Mouse (Mus musculus) neural tube, embryonic 11.5 days (tissue): ENCODE measurements around the gene D5Ertd577e. TPM values are rescaled to one million over a fixed set of nuclear protein-coding genes. Genes with fewer than 3 reads are reported as not detected.
"Not testable (repeated sequence)": the region's sequence is repeated elsewhere in the genome, so short reads cannot be mapped to it uniquely, and the experiment has no call there.

Experiments
- ATAC-seq: fragments of 200-750 bp; cut with Nextera tagmentation; 2 replicates; pipeline ENCODE4 v1.8.0; 2017; ENCODE audit warnings: moderate number of reproducible peaks, mild to moderate bottlenecking, moderate TSS enrichment, moderate library complexity; ENCODE audit not compliant: insufficient read depth, low FRiP score, low TSS enrichment
- DNase-seq: peaks from one replicate; pipeline ENCODE4 v3.0.0-alpha.2; 2015; ENCODE audit warnings: low spot score
- H3K27ac ChIP-seq: fragments of 300-500 bp; sonication (generic); 2 replicates; pipeline ENCODE4 v1.5.1; 2014; ENCODE audit warnings: low read depth, mild to moderate bottlenecking, low read length
- H3K27me3 ChIP-seq: fragments of 300-500 bp; sonication (generic); 2 replicates; pipeline ENCODE4 v1.6.1; 2014; ENCODE audit warnings: mild to moderate bottlenecking, low read length, mixed read lengths; ENCODE audit not compliant: control insufficient read depth, insufficient read depth
- H3K36me3 ChIP-seq: fragments of 300-500 bp; sonication (generic); 2 replicates; pipeline ENCODE4 v1.6.1; 2014; ENCODE audit warnings: mild to moderate bottlenecking, low read length, moderate library complexity, mixed read lengths; ENCODE audit not compliant: control insufficient read depth, insufficient read depth
- H3K4me1 ChIP-seq: fragments of 300-500 bp; sonication (generic); 2 replicates; pipeline ENCODE4 v1.6.1; 2014; ENCODE audit warnings: low read length, mixed read lengths; ENCODE audit not compliant: control insufficient read depth, insufficient read depth
- H3K4me2 ChIP-seq: fragments of 300-500 bp; sonication (generic); 2 replicates; pipeline ENCODE4 v1.6.1; 2014; ENCODE audit warnings: low read depth, mild to moderate bottlenecking, moderate library complexity
- H3K4me3 ChIP-seq: fragments of 300-500 bp; sonication (generic); 2 replicates; pipeline ENCODE4 v1.5.1; 2014; ENCODE audit warnings: low read depth, low read length
- H3K9ac ChIP-seq: fragments of 300-500 bp; sonication (generic); 2 replicates; pipeline ENCODE4 v1.6.1; 2014; ENCODE audit warnings: mild to moderate bottlenecking, low read length
- H3K9me3 ChIP-seq: fragments of 300-500 bp; sonication (generic); 2 replicates; pipeline ENCODE4 v1.6.1; 2016; ENCODE audit warnings: low read length; ENCODE audit not compliant: control insufficient read depth
- WGBS: fragments of 180-500 bp; shearing (Covaris S2); extraction: QIAGEN DNeasy Blood & Tissue Kit; methylation state at CpG from one replicate; pipeline ENCODE4 v1.1.7; 2014; 5-methylcytosine and 5-hydroxymethylcytosine counted together
- polyA plus RNA-seq: library from polyadenylated mRNA; unstranded; fragments of >200 nt; fragmentation: Nextera tagmentation; extraction: Ambion mirVana; gene quantifications from 2 replicates; pipeline ENCODE4 v1.2.1, GENCODE M21; 2014

The D5Ertd577e gene
- polyA plus RNA-seq = not detected in 2 replicates

DNA sequence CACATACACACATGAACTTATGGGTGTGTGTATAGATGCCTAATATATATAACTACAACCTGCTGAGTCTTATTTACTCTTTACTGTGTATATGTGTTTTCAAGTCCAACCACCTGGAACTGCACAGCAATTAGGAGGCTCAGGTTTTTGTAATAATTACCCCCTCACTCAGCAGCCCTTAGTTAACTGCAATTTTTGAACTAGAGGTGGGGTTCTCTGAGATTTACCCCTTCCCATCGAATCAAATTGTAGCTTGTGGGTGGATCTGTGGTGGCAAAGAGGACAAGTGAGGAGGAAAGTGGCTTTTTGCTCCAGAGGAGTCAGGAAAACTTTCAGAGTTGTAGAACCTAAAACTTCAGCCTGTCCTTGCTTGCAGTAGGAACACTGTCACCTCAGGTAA lies at the start of gene D5Ertd577e:
Gene D5Ertd577e, plus strand, starts transcription at position 301 of the 400 bp plus-strand sequence.
- not testable (repeated sequence) for H3K36me3 ChIP-seq, H3K9me3 ChIP-seq, H3K9ac ChIP-seq, H3K4me1 ChIP-seq, H3K27me3 ChIP-seq, H3K4me3 ChIP-seq, H3K27ac ChIP-seq, H3K4me2 ChIP-seq, DNase-seq, ATAC-seq
- WGBS = 52% methylated on average over 1 of the region's 1 CpGs

DNA sequence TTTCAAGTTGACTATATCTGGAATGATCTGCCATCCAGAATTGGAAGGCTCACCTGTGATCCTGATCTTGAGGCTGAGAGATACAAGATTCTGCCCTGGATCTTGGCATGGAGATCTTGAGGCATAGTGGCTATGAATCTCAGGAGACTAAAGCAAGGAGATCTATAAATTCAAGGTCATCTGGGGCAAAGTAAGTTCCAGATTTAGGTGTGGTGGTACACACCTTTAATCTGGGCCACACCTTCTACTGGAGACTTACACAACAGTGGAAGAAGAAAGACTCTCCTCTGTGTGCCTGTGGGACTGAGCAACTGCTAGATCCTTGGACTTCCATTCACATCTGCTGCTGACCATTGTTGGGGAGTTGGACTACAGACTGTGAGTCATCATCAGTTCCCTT lies 53.9 kb downstream of the D5Ertd577e start, which contains the start of gene Gm3286:
Gene Gm3286, plus strand, starts transcription at position 301 of the 400 bp plus-strand sequence.
- not testable (repeated sequence) for H3K9ac ChIP-seq, H3K4me3 ChIP-seq, ATAC-seq, H3K36me3 ChIP-seq, H3K4me1 ChIP-seq, H3K4me2 ChIP-seq, H3K27ac ChIP-seq, H3K27me3 ChIP-seq, H3K9me3 ChIP-seq, DNase-seq

Other genes starting within 250 kb of the D5Ertd577e start
- gene Gm10424, start 184.0 kb upstream of the D5Ertd577e start, polyA plus RNA-seq = not detected in 2 replicates
- not detected in 2 replicates for gene Gm3259, start 150.9 kb upstream of the D5Ertd577e start, polyA plus RNA-seq
- not detected in 2 replicates for gene Gm3286, start 54.0 kb downstream of the D5Ertd577e start, polyA plus RNA-seq
- gene Gm7971, start 138.1 kb downstream of the D5Ertd577e start, polyA plus RNA-seq = not detected in 2 replicates